Mouse (Mus musculus): ENCODE measurements around the gene Iqgap2.
A peak's percentile ranks its signal among the peaks of the same experiment; 100 is the strongest.

DNA sequence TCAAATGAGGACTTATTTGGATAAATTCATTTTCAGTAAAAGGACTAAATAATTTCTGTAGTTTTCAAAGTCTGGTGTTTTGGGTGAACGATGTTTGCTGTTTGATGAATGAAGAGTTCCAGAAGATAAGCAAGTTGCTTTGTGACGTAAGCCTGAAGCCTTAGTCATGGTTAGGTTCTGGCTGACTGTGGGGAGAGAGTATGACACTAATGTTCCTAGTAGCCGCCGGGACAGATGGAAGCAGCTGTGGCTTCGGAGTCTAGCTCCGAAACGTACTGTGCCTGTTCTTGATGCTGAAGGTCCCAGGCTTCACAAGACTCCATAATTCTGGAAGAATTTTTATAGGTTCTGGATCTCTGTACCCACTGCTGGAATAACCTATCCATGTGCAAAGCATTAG, 296.3 kb downstream of the Iqgap2 start:
- TF ChIP-seq CTCF (IDR thresholded peaks at IDR 0.05; ENCODE audit: control insufficient read depth, insufficient read depth, insufficient read length) (no peak), CEBPB (IDR thresholded peaks at IDR 0.05; ENCODE audit: low read depth) (peak; percentile 15), USF1 (IDR thresholded peaks at IDR 0.05; ENCODE audit: low read depth) (no peak), FOSL1 (IDR thresholded peaks at IDR 0.05; ENCODE audit: insufficient read depth, low read length, poor library complexity, severe bottlenecking) (no peak), MYOG (IDR thresholded peaks at IDR 0.05; ENCODE audit: control insufficient read depth, extremely low read depth, insufficient read length) (no peak)

Data from C2C12 (cell line).